Mouse (Mus musculus) adrenal gland (tissue): ENCODE measurements around the gene Fam234a.
"Not testable (repeated sequence)": the region's sequence is repeated elsewhere in the genome, so short reads cannot be mapped to it uniquely, and the experiment has no call there.

ENCODE experiments used
- intact Hi-C: fragments of 180-260 bp; cut with DNase I; formaldehyde crosslinking; loops from one replicate; pipeline ENCODE4 v1.15.1; 2025

Fam234a gene

GRCm38 (mm10) chr17:26187592-26187991 lies 56.5 kb downstream of the Fam234a start:
- intact Hi-C loops = no loop called here

GRCm38 (mm10) chr17:26181179-26181578 lies 62.9 kb downstream of the Fam234a start:
- intact Hi-C loops = no loop called here

- intact Hi-C loops = no loop called here
Measured at GRCm38 (mm10) chr17:26178611-26179010, 65.4 kb downstream of the Fam234a start.

- intact Hi-C loops = not testable (repeated sequence)
Measured at GRCm38 (mm10) chr17:26175248-26175647, 68.8 kb downstream of the Fam234a start.

GRCm38 (mm10) chr17:26168039-26168438 lies 76.0 kb downstream of the Fam234a start:
- intact Hi-C loops = no loop called here

GRCm38 (mm10) chr17:26162736-26163135 lies 81.3 kb downstream of the Fam234a start:
- intact Hi-C loops = no loop called here
